Mouse (Mus musculus) frontal cortex, postnatal 10 days (tissue): ENCODE results near the gene Fbxl18.

Experiments used
- DNase-seq, 2 experiments: peaks; one replicate each; pipeline ENCODE4 v3.0.0; 2022; ENCODE audit warnings: low spot score in 2 of 2, mixed read lengths in 1 of 2

Gene Fbxl18

GRCm38 (mm10) chr5:142915231-142915630, 20.0 kb upstream of the Fbxl18 start:
- no peak for DNase-seq

- DNase-seq: no peak
These were observed 17.5 kb upstream of the Fbxl18 start for GRCm38 (mm10) chr5:142912739-142913138.

GRCm38 (mm10) chr5:142912320-142912719, 17.1 kb upstream of the Fbxl18 start:
- no peak for DNase-seq

GRCm38 (mm10) chr5:142911629-142912028, 16.4 kb upstream of the Fbxl18 start:
- no peak for DNase-seq

GRCm38 (mm10) chr5:142909576-142910278, 14.5 kb upstream of the Fbxl18 start:
- no peak for DNase-seq

GRCm38 (mm10) chr5:142908941-142909575, 13.8 kb upstream of the Fbxl18 start:
- DNase-seq: no peak

GRCm38 (mm10) chr5:142907803-142908559, 12.8 kb upstream of the Fbxl18 start:
- DNase-seq: no peak

GRCm38 (mm10) chr5:142907048-142907802, 12.0 kb upstream of the Fbxl18 start:
- DNase-seq: peak; percentile 63 to 77

- DNase-seq: peak; percentile 94 to 95
These were observed 11.4 kb upstream of the Fbxl18 start, which contains the start of gene Actb for GRCm38 (mm10) chr5:142906532-142907047. TSS of gene Actb (minus strand) at chr5:142906754.

GRCm38 (mm10) chr5:142905725-142906531, 10.7 kb upstream of the Fbxl18 start:
- DNase-seq: peak; percentile 98

- DNase-seq: no peak
These were observed 9.9 kb upstream of the Fbxl18 start for GRCm38 (mm10) chr5:142905038-142905695.

GRCm38 (mm10) chr5:142904208-142905037, 9.2 kb upstream of the Fbxl18 start:
- no peak for DNase-seq

- no peak for DNase-seq
These were observed 8.4 kb upstream of the Fbxl18 start for GRCm38 (mm10) chr5:142903470-142904207.

GRCm38 (mm10) chr5:142902506-142903314, 7.5 kb upstream of the Fbxl18 start:
- DNase-seq: no peak

- no peak for DNase-seq
These were observed 6.8 kb upstream of the Fbxl18 start for GRCm38 (mm10) chr5:142901846-142902505.

GRCm38 (mm10) chr5:142901355-142901802, 6.2 kb upstream of the Fbxl18 start:
- DNase-seq: no peak

- no peak for DNase-seq
These were observed 5.4 kb upstream of the Fbxl18 start for GRCm38 (mm10) chr5:142900651-142901050.
